Mouse (Mus musculus): ENCODE data around the gene Grik3. TPM values are rescaled to one million over a fixed set of nuclear protein-coding genes. Genes with fewer than 3 reads are reported as not detected.

Gene Grik3
- polyA plus RNA-seq, 1 experiment from 2014 or later, result not detected

DNA sequence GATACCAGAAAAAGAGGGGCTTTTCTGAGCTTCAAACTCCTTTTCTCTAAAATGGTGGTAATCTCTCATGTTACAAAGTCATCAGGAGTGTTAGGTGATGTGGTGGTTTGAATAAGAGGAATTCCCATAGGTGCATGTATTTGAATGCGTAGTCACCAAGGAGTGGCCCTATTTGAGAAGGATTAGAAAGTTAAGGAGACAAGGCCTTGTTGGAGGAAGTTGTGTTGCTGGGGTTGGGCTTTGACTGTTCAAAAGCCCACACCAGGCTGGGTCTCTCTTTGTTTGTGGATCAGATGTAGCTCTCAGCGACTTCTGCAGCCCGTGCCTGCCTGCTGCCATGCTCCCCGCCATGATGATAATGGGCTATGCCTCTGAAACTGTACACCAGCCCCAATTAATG, 34.8 kb downstream of the Grik3 start:
- DNase-seq (ENCODE audit: low read depth, low spot score) (no peak), ATAC-seq (no peak)
- peaks cover 10% of the 10 kb centered on the region for H3K27me3 ChIP-seq
- in situ Hi-C loops (cut with MboI; ENCODE audit: low pct_unique_long_range_greater_than_20kb), result no loop called here
- TF ChIP-seq CTCF (IDR thresholded peaks at IDR 0.05), result no peak
- ChIA-PET CTCF (no interaction called here), POLR2A (no interaction called here)

DNA sequence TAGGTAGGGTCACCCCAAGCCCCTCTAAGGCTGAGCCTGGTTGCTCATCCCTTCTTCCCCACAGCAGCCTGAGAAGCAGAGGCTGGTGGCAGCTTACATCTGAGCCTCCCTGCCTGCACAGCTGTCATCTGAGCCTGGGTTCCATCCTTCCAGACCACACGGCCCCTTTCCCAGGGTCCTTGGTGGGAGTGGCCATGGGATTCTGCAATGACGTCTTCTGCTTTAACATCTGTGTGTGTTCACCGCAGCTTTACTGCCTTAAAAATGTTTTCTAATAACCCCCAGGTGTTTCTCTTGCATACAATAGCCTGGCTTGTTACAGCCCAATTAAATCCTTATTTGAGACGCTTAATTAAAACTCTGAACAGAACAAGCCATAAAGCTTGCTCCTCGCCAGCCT, 35.9 kb downstream of the Grik3 start:
- DNase-seq (ENCODE audit: low read depth, low spot score) (no peak), ATAC-seq (no peak)
- ChIA-PET POLR2A (no interaction called here), CTCF (no interaction called here)
- TF ChIP-seq CTCF (IDR thresholded peaks at IDR 0.05), result no peak
- in situ Hi-C loops (cut with MboI; ENCODE audit: low pct_unique_long_range_greater_than_20kb), result no loop called here
- H3K27me3 ChIP-seq, result peaks cover 10% of the 10 kb centered on the region

DNA sequence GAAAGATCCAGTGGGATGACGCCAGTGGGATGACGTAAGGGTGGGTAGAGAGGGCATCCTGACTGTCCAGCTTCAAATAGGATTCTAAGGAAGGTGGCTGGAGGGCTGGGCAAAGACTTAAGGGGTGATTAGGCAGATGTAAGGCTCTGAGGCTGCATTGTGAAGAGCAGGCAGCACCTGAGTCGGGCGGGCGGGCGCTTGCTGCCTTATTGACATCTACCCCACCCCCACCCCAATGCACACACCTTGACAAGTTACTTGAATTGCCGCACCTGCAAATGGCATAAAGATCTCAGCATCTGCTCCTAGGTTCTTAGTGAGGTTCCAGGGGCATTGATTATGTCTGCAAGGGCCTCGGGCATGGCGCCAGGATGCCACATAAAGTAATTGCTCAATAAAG, 43.5 kb downstream of the Grik3 start:
- in situ Hi-C loops (cut with MboI; ENCODE audit: low pct_unique_long_range_greater_than_20kb), result no loop called here
- DNase-seq (ENCODE audit: low read depth, low spot score) (no peak), ATAC-seq (no peak)
- CTCF ChIA-PET, result no interaction called here
- no peak for TF ChIP-seq CTCF (IDR thresholded peaks at IDR 0.05)
- POLR2A ChIA-PET, result no interaction called here
- H3K27me3 ChIP-seq, result no peaks in the 10 kb centered on the region

DNA sequence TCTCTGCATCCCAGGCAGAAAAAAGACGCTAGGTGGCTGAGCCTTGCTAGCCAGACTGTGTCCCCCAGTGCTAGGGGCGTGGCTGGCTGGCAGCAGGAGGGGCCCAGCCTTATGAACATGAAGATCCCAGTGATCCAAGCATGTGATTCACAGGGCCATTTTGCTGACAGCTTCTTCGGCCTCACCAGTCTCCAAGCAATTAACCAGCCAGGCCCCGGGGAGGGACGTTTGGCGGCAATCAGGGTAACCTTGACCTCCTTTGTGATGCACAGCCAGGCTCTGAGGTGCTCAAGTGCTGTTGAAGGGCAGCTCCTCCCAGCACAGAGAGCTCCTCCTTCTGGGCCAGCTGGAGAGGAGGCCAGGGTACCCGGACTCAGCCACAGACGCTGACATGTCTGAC, 43.9 kb downstream of the Grik3 start:
- POLR2A ChIA-PET, result no interaction called here

DNA sequence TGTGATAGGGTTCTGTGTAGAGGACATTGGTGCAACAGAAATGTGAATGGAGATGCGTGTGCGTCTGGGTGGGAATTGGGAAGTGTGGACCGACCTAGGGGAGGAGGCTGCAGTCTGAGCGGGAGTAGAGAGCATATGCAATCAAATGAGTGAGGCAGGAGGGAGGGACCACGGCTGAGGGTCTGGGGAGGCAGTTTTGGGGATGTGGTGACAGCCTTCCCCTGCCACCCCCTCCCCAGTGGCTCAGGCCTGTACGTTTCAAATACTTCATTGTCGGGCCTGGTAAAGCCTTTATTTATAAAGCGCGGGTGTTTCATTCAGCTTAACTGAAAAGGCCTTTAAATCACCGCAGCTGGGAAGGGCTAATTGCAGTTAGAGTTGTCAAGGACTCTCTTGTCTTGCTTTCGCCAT, 44.5 kb downstream of the Grik3 start:
- no peaks in the 10 kb centered on the region for H3K27me3 ChIP-seq
- in situ Hi-C loops (cut with MboI; ENCODE audit: low pct_unique_long_range_greater_than_20kb), result no loop called here
- ATAC-seq (no peak), DNase-seq (ENCODE audit: low read depth, low spot score) (no peak)
- no peak for TF ChIP-seq CTCF (IDR thresholded peaks at IDR 0.05)
- ChIA-PET POLR2A (no interaction called here), CTCF (no interaction called here)

More for the DNA sequence above, 43.9 kb downstream of the Grik3 start:
- in situ Hi-C loops (cut with MboI; ENCODE audit: low pct_unique_long_range_greater_than_20kb), result no loop called here
- no peak for DNase-seq (ENCODE audit: low read depth, low spot score)
- ATAC-seq, result no peak
- H3K27me3 ChIP-seq, result no peaks in the 10 kb centered on the region
- TF ChIP-seq CTCF (IDR thresholded peaks at IDR 0.05), result no peak
- CTCF ChIA-PET, result no interaction called here

DNA sequence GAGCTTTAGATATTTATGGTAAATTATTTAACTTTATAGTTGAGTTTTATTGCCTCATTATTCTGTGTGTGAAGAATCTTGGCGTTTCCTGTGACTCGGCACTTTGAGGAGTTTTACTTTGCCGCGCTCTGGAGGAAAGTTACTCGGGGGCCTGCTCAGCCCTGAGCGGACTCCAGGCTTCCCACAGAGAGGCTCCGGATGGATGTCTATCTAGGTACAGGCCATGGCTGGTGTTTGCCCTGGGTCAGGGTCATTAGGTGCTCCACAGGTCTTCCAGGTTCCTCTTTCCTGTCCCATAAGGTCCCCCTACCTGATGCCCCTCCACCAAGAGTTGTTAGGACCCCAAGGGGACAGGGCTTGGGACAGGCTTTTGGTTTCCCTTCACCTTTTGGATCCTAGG, 45.0 kb downstream of the Grik3 start:
- ATAC-seq (no peak), DNase-seq (ENCODE audit: low read depth, low spot score) (no peak)
- in situ Hi-C loops (cut with MboI; ENCODE audit: low pct_unique_long_range_greater_than_20kb), result no loop called here
- ChIA-PET CTCF (no interaction called here), POLR2A (no interaction called here)
- TF ChIP-seq CTCF (IDR thresholded peaks at IDR 0.05), result no peak
- H3K27me3 ChIP-seq, result no peaks in the 10 kb centered on the region

DNA sequence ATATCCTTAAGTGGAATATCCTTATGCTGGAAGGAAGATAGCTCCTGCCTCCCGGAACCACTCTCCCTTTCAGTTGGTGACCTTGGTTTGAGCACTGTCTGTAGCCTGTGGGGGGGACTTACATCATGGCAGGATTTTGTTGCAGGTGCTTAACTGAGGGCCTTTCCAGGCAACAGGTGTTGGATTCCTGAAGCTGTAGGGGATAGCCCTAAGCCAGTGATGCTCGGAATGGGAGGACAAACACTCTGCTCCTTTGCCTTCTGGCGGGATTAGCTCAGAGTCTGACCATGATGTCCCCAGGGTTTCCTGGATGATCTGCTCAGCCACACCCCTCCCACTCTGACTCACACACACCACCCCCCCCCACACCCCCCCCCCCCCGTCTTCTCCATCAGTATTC, 45.5 kb downstream of the Grik3 start:
- CTCF ChIA-PET, result no interaction called here

DNA sequence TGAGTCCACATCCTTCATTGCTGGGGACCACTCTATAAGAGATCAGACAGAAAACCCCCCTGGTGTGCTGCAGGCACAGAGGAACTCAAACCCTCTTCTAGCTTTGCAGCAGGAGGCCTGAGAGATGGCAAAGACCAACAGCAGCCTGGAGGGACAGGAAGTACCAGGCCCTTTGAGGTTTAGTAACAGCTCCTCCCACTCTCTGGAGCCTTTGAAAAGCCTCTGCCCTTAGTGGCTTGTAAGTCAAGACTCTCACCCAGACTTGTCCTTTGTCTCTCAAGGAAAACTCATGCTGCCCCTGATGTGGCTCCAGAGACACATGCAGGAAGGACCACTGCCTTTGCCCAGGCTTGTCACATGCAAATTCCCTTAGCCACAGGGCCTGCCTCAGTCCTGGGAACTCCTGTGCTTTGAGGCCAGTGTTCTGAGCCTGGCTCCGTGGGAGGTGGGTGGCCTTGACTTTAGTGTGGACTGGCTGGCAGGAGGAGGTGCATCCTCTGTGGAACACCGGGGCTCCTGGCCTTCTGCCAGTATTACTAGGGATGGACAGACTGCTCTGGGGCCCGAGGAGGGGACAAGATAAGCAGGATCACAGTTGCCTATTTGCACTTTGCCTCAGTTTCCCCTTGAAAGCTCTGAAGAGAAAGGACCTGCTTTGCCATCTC, 47.9 kb downstream of the Grik3 start:
- DNase-seq (ENCODE audit: low read depth, low spot score), result no peak
- H3K27me3 ChIP-seq, result no peaks in the 10 kb centered on the region
- POLR2A ChIA-PET, result no interaction called here
- TF ChIP-seq CTCF (IDR thresholded peaks at IDR 0.05), result no peak
- CTCF ChIA-PET, result no interaction called here
- in situ Hi-C loops (cut with MboI; ENCODE audit: low pct_unique_long_range_greater_than_20kb), result no loop called here
- no peak for ATAC-seq

More for the DNA sequence above, 45.5 kb downstream of the Grik3 start:
- POLR2A ChIA-PET, result no interaction called here
- no peak for DNase-seq (ENCODE audit: low read depth, low spot score)
- no peak for TF ChIP-seq CTCF (IDR thresholded peaks at IDR 0.05)
- no peak for ATAC-seq
- in situ Hi-C loops (cut with MboI; ENCODE audit: low pct_unique_long_range_greater_than_20kb), result no loop called here
- H3K27me3 ChIP-seq, result no peaks in the 10 kb centered on the region

DNA sequence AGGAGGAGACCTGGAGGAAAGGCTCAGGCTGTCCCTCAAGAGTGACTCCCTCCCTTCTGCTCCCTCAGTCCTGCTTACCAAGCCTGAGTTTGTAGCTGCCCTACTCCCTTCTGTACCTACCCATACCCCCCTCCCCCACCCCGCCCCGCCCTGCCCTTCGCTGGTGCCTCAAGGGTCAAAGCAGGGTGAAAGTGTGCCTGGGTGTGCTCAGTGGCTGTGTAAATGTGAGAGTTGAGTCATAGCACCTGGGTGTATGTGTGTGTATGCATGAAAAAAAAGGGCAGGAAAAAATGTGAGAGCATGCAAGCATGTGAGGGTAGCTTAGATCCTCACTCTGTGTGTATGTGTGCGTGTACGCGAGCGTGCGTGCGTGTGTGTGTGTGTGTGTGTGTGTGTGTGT, 49.1 kb downstream of the Grik3 start:
- TF ChIP-seq CTCF (IDR thresholded peaks at IDR 0.05), result no peak
- in situ Hi-C loops (cut with MboI; ENCODE audit: low pct_unique_long_range_greater_than_20kb), result no loop called here
- no peak for ATAC-seq
- no peaks in the 10 kb centered on the region for H3K27me3 ChIP-seq
- DNase-seq (ENCODE audit: low read depth, low spot score), result no peak
- ChIA-PET POLR2A (no interaction called here), CTCF (no interaction called here)

DNA sequence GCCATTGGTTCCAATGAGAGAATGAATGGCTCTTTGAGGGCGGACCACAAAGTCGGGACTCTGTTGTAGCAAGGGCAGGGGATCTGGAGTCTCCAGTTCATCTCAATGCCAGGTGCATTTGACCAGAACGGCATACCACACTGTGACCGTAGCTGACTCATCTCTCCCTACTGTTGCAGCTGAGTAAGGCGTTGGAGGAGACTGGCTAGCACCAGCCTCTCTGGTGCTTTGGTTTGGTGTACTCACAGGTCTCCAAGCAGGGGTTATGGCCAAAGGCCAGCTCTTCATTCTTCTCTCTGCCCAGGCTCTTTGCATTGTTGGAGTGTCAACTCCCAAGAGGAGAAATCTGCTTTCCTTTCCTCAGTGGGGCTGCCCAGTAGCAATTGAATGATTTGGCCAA, 52.7 kb downstream of the Grik3 start:
- POLR2A ChIA-PET, result no interaction called here
- DNase-seq (ENCODE audit: low read depth, low spot score), result no peak
- CTCF ChIA-PET, result interaction anchor here (1.4 kb wide), 1 partner anchor 27 kb away, joined by 3 read pairs; no protein-coding TSS in a partner anchor
- in situ Hi-C loops (cut with MboI; ENCODE audit: low pct_unique_long_range_greater_than_20kb), result no loop called here
- H3K27me3 ChIP-seq, result no peaks in the 10 kb centered on the region
- TF ChIP-seq CTCF (IDR thresholded peaks at IDR 0.05), result no peak
- ATAC-seq, result no peak

DNA sequence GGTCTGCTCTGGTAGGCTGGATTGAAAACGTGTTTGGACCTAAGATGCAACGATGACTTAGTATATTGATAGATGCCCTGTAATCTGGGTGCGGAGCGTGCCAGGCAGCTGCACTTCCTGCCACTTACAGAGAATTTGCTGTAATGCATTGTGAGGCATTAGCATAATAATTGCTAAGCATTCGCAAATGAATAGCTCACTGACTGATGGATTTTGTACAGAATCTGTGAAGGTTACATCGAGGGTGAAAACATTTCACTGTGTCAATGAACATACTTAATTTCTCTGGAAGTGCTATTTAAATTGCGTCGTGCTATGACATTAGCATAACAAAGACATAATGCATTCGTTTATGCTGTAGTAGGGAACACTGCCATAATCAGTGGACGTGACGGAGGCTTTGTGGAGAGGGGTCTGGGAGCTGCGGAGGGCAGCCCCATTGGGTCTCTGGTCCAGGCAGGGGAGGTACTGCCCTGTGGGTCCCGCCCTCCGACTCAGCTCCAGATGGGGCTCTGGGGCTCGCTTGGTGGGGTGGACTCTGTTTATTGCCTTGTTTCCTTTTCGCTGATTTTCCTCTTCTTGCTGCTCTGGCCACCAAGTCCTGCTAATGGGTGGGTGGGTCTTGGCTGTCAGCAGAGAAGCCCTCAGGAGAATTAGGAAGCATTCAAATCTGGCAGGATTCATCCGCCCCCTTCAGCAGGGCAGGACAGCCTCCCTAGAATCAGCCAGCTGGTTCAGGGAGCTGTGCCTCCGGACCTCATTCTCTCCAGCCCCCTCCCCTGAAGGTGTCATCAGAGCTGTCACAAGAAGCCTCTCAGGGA, 54.7 kb downstream of the Grik3 start:
- ChIA-PET POLR2A (no interaction called here), CTCF (no interaction called here)
- ATAC-seq (no peak), DNase-seq (ENCODE audit: low read depth, low spot score) (no peak)
- TF ChIP-seq CTCF (IDR thresholded peaks at IDR 0.05), result no peak
- in situ Hi-C loops (cut with MboI; ENCODE audit: low pct_unique_long_range_greater_than_20kb), result no loop called here
- no peaks in the 10 kb centered on the region for H3K27me3 ChIP-seq

Data from Patski (cell line).